8 mouse cellular contexts compared by ENCODE assay signal in the genomic region with DNA sequence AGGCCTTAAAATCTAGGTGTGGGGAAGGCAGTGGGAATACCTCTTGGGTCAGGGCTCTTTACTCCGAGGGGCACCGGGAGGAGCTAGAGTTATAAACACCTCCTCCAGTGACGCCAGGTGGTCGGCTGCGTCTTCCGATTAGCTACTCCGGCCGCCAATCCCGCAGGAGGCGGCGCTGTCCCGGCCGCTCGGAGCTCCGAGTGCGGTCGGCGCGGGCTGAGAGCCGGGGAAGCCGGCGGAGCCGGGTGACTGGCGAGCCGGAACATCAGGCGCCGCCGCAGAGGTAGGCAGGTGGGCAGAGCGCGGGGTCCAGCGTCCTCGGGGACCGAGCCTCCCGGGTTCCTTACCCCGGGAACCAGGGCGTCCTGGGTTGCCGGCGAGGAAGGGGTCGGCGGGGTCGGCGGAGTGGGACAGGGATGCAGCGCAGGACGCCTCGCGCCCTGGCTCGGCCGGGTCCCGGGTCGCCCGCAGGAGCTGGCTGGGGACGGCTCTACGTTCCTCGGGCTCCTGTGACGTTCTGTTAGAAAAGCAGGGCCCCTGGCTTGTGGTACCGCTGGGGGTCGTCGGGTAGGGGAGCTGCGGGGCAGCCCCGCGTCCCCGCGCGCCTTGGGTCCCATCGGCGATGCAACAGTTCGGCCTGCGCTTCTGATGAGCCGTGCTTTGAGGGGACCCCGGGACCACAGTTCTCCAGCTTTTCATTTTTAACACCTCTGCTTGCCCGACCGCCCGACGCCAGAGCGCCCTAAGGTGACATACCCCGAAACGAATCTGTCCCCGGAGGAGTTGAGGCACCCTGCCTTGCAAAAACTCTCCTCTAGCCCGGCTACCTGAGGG. TPM values are rescaled to one million over a fixed set of nuclear protein-coding genes. Genes with fewer than 3 reads are reported as not detected.
DNase-seq lines count a peak whose midpoint lies in the region; ATAC-seq lines count a peak whose summit lies in the region.

TSS of gene Plekhh2 (plus strand) at position 214 of the 834 bp plus-strand sequence.

- no peaks in the 10 kb centered on the region for H3K27me3 ChIP-seq in intestine, embryonic 15.5 days (replicated peaks)

- H3K4me2 ChIP-seq in intestine, embryonic 15.5 days (replicated peaks) = peak within 1 kb of the TSS; percentile 95

- peak within 1 kb of the TSS; percentile 78 for H3K9ac ChIP-seq in intestine, embryonic 15.5 days

- intact Hi-C loops in left cerebral cortex, postnatal 25 days (cut with DNase I) = loop anchor here (5.0 kb wide), 4 partner anchors 70 to 255 kb away; partner anchors contain the start of gene Dync2li1

- WGBS in intestine, embryonic 15.5 days = under 1% methylated on average over 79 of the region's 79 CpGs

- no peaks in the 10 kb centered on the region for H3K36me3 ChIP-seq in intestine, embryonic 15.5 days

- ATAC-seq in intestine, embryonic 15.5 days = peak; percentile 93
- peak; percentile 78 for ATAC-seq in megakaryocyte progenitor cell, adult 5-6 weeks (replicated peaks; ENCODE audit: poor library complexity)
- no peak for ATAC-seq in activated CD4-positive, CD25-positive, alpha-beta regulatory T cell, adult 4 months

- 0 out of 2 replicates have a peak, but pooled peaks cover 9% of the 10 kb centered on the region for H3K4me1 ChIP-seq in intestine, embryonic 15.5 days (replicated peaks)

- H3K4me3 ChIP-seq in intestine, embryonic 15.5 days (replicated peaks) = peak within 1 kb of the TSS; percentile 79

- DNase-seq in adrenal gland, postnatal 14 days = peak; percentile 89
- DNase-seq in embryo, embryonic 11 days = peak; percentile 92
- peak; percentile 72 to 89 for DNase-seq in gastrocnemius, postnatal 4 days (ENCODE audit: low spot score in 2 of 2)
- peak; percentile 82 to 84 for DNase-seq in left cerebral cortex, postnatal 25 days (ENCODE audit: low spot score in 2 of 2)
- DNase-seq in right cerebral cortex, postnatal 36 days (ENCODE audit: low spot score in 2 of 2) = peak; percentile 69 to 76

- peak within 1 kb of the TSS; percentile 86 for H3K27ac ChIP-seq in intestine, embryonic 15.5 days

- H3K9me3 ChIP-seq in intestine, embryonic 15.5 days = no peaks in the 10 kb centered on the region

RNA-seq across cellular contexts. Expression of gene Plekhh2, which starts in this region (rescaled TPM):
- total RNA-seq in adrenal gland, postnatal 14 days (2021) = 7.1 and 7.6 TPM in 2 replicates
- 10 to 100 TPM; 11.7 to 18.0 TPM for total RNA-seq in gastrocnemius, postnatal 4 days (2021)
- 7.4 and 8.0 TPM in 2 replicates for polyA plus RNA-seq in intestine, embryonic 15.5 days (2015; fragmentation: Nextera tagmentation; extraction: Ambion mirVana)
- total RNA-seq in left cerebral cortex, postnatal 25 days (2021) = 1 to 10 TPM; 5.0 to 5.4 TPM
- 0.44 and 0.81 TPM in 2 replicates for total RNA-seq in megakaryocyte progenitor cell, adult 5-6 weeks (2015)
- 0.25 and 0.27 TPM in 2 replicates for total RNA-seq in megakaryocyte progenitor cell, adult 5-6 weeks (2017)
- under 1 TPM in 1 of 2 experiments, not detected in 1; 0.22 TPM for polyA plus RNA-seq in activated CD4-positive, CD25-positive, alpha-beta regulatory T cell, adult 4 months (2017; shearing (Covaris generic))

Comparison
In these comparisons a context has a peak if more than half of its experiments do, and no peak if none do; other contexts are left out.
1. Peak in ATAC-seq in megakaryocyte progenitor cell, adult 5-6 weeks; RNA of the gene not detected or under 1 TPM.